Mouse (Mus musculus) midbrain, embryonic 15.5 days (tissue): ENCODE measurements around the gene Srrm3. TPM values are rescaled to one million over a fixed set of nuclear protein-coding genes. Genes with fewer than 3 reads are reported as not detected.

Experiments
- ATAC-seq: fragments of 200-750 bp; cut with Nextera tagmentation; replicated peaks from 2 replicates; pipeline ENCODE4 v1.8.0; 2017; ENCODE audit warnings: moderate TSS enrichment
- H3K27ac ChIP-seq: fragments of 300-500 bp; sonication (generic); 2 replicates; pipeline ENCODE4 v1.5.1; 2015; ENCODE audit warnings: mild to moderate bottlenecking, inconsistent platforms
- H3K27me3 ChIP-seq: fragments of 300-500 bp; sonication (generic); replicated peaks from 2 replicates; pipeline ENCODE4 v1.6.1; 2015; ENCODE audit warnings: inconsistent platforms
- H3K36me3 ChIP-seq: fragments of 300-500 bp; sonication (generic); replicated peaks from 2 replicates; pipeline ENCODE4 v1.6.1; 2015; ENCODE audit warnings: inconsistent platforms
- H3K4me1 ChIP-seq: fragments of 300-500 bp; sonication (generic); 2 replicates; pipeline ENCODE4 v1.6.1; 2015; ENCODE audit warnings: inconsistent platforms
- H3K4me2 ChIP-seq: fragments of 300-500 bp; sonication (generic); 2 replicates; pipeline ENCODE4 v1.6.1; 2015; ENCODE audit warnings: inconsistent platforms, mild to moderate bottlenecking, moderate library complexity
- H3K4me3 ChIP-seq: fragments of 300-500 bp; sonication (generic); 2 replicates; pipeline ENCODE4 v1.5.1; 2015; ENCODE audit warnings: mild to moderate bottlenecking, inconsistent platforms
- H3K9ac ChIP-seq: fragments of 300-500 bp; sonication (generic); 2 replicates; pipeline ENCODE4 v1.6.1; 2015; ENCODE audit warnings: mild to moderate bottlenecking, inconsistent platforms
- H3K9me3 ChIP-seq: fragments of 300-500 bp; sonication (generic); 2 replicates; pipeline ENCODE4 v1.6.1; 2016; ENCODE audit warnings: inconsistent platforms
- WGBS: fragments of 180-500 bp; shearing (Covaris S2); methylation state at CpG from one replicate; pipeline ENCODE4 v1.1.7; 2015; ENCODE audit warnings: mixed read lengths; 5-methylcytosine and 5-hydroxymethylcytosine counted together
- polyA plus RNA-seq: library from polyadenylated mRNA; unstranded; fragments of >200 nt; fragmentation: Nextera tagmentation; extraction: Ambion mirVana; gene quantifications from 2 replicates; pipeline ENCODE4 v1.2.1, GENCODE M21; 2015

The Srrm3 gene
- polyA plus RNA-seq, 1 experiment from 2014 or later, result 111 TPM

- WGBS, result 6% methylated on average over 10 of the region's 10 CpGs
- Histone ChIP-seq H3K9ac (peak overlapping the region; percentile 7; the same call in 1 of the 2 replicates), H3K4me3 (no peak overlapping the region), H3K27ac (peak overlapping the region; percentile 84), H3K9me3 (no peaks in the 10 kb centered on the region), H3K36me3 (0 out of 2 replicates have a peak, but pooled peaks cover 2% of the 10 kb centered on the region), H3K27me3 (peaks cover 19% of the 10 kb centered on the region), H3K4me2 (peak overlapping the region; percentile 26), H3K4me1 (peaks cover 49% of the 10 kb centered on the region)
- ATAC-seq, result no peak
These were observed 45.7 kb downstream of the Srrm3 start for GRCm38 (mm10) chr5:135852421-135852820.

- Histone ChIP-seq H3K4me2 (no peak overlapping the region), H3K9me3 (no peaks in the 10 kb centered on the region), H3K27me3 (peaks cover 31% of the 10 kb centered on the region), H3K27ac (no peak overlapping the region), H3K4me1 (peaks cover 49% of the 10 kb centered on the region), H3K9ac (no peak overlapping the region), H3K36me3 (0 out of 2 replicates have a peak, but pooled peaks cover 2% of the 10 kb centered on the region), H3K4me3 (no peak overlapping the region)
- WGBS, result 57% methylated on average over 7 of the region's 7 CpGs
- no peak for ATAC-seq
These were observed 47.0 kb downstream of the Srrm3 start for GRCm38 (mm10) chr5:135853731-135854130.

- Histone ChIP-seq H3K4me2 (no peak overlapping the region), H3K36me3 (0 out of 2 replicates have a peak, but pooled peaks cover 2% of the 10 kb centered on the region), H3K9me3 (no peaks in the 10 kb centered on the region), H3K9ac (no peak overlapping the region), H3K27me3 (peaks cover 31% of the 10 kb centered on the region), H3K4me1 (peaks cover 40% of the 10 kb centered on the region), H3K4me3 (no peak overlapping the region), H3K27ac (no peak overlapping the region)
- 1% methylated on average over 4 of the region's 4 CpGs for WGBS
- peak; percentile 53 for ATAC-seq
These were observed 48.5 kb downstream of the Srrm3 start for GRCm38 (mm10) chr5:135855156-135855555.

- Histone ChIP-seq H3K9me3 (no peaks in the 10 kb centered on the region), H3K4me3 (no peak overlapping the region), H3K36me3 (0 out of 2 replicates have a peak, but pooled peaks cover 2% of the 10 kb centered on the region), H3K27ac (no peak overlapping the region), H3K4me2 (no peak overlapping the region), H3K4me1 (peaks cover 19% of the 10 kb centered on the region), H3K9ac (no peak overlapping the region), H3K27me3 (peaks cover 2% of the 10 kb centered on the region; the same call in 1 of the 2 replicates)
- 48% methylated on average over 8 of the region's 8 CpGs for WGBS
- no peak for ATAC-seq
These were observed 60.0 kb downstream of the Srrm3 start for GRCm38 (mm10) chr5:135866662-135867061.

- H3K4me3 ChIP-seq, result peak overlapping the region; percentile 41
- H3K4me1 ChIP-seq, result peaks cover 19% of the 10 kb centered on the region
- H3K27ac ChIP-seq, result peak overlapping the region; percentile 68
- H3K36me3 ChIP-seq, result no peaks in the 10 kb centered on the region
- H3K4me2 ChIP-seq, result peak overlapping the region; percentile 66
- WGBS, result 2% methylated on average over 67 of the region's 89 CpGs
- H3K9me3 ChIP-seq, result no peaks in the 10 kb centered on the region
- peak; percentile 65 for ATAC-seq
- H3K27me3 ChIP-seq, result peaks cover 2% of the 10 kb centered on the region; the same call in 1 of the 2 replicates
- H3K9ac ChIP-seq, result peak overlapping the region; percentile 55
These were observed 61.2 kb downstream of the Srrm3 start for GRCm38 (mm10) chr5:135867637-135868593.

GRCm38 (mm10) chr5:135868653-135869052 is 62.0 kb downstream of the Srrm3 start:
- WGBS, result 3% methylated on average over 27 of the region's 27 CpGs
- Histone ChIP-seq H3K4me1 (peaks cover 19% of the 10 kb centered on the region), H3K9ac (peak overlapping the region; percentile 36), H3K27me3 (peaks cover 2% of the 10 kb centered on the region; the same call in 1 of the 2 replicates), H3K36me3 (no peaks in the 10 kb centered on the region), H3K4me2 (peak overlapping the region; percentile 66), H3K4me3 (peak overlapping the region; percentile 41), H3K27ac (peak overlapping the region; percentile 9; the same call in 1 of the 2 replicates), H3K9me3 (no peaks in the 10 kb centered on the region)
- peak; percentile 50; the same call in 1 of the 2 replicates for ATAC-seq

- Histone ChIP-seq H3K27ac (no peak overlapping the region), H3K4me3 (0 out of 2 replicates have a peak overlapping the region, but pooled peaks have one; percentile 41), H3K4me2 (peak overlapping the region; percentile 66), H3K9me3 (no peaks in the 10 kb centered on the region), H3K27me3 (0 out of 2 replicates have a peak, but pooled peaks cover 2% of the 10 kb centered on the region), H3K36me3 (no peaks in the 10 kb centered on the region), H3K9ac (no peak overlapping the region), H3K4me1 (peaks cover 19% of the 10 kb centered on the region)
- 62% methylated on average over 14 of the region's 14 CpGs for WGBS
- ATAC-seq, result no peak
These were observed 63.2 kb downstream of the Srrm3 start for GRCm38 (mm10) chr5:135869661-135870423.

GRCm38 (mm10) chr5:135870505-135870904 is 63.8 kb downstream of the Srrm3 start:
- Histone ChIP-seq H3K27ac (no peak overlapping the region), H3K27me3 (0 out of 2 replicates have a peak, but pooled peaks cover 2% of the 10 kb centered on the region), H3K9ac (no peak overlapping the region), H3K9me3 (no peaks in the 10 kb centered on the region), H3K4me1 (peaks cover 19% of the 10 kb centered on the region), H3K36me3 (no peaks in the 10 kb centered on the region), H3K4me3 (no peak overlapping the region), H3K4me2 (no peak overlapping the region)
- ATAC-seq, result no peak
- WGBS, result 90% methylated on average over 5 of the region's 5 CpGs

- H3K27me3 ChIP-seq, result 0 out of 2 replicates have a peak, but pooled peaks cover 2% of the 10 kb centered on the region
- no peak overlapping the region for H3K27ac ChIP-seq
- H3K4me3 ChIP-seq, result no peak overlapping the region
- peaks cover 19% of the 10 kb centered on the region for H3K4me1 ChIP-seq
- no peaks in the 10 kb centered on the region for H3K36me3 ChIP-seq
- WGBS, result 14% methylated on average over 16 of the region's 16 CpGs
- H3K4me2 ChIP-seq, result no peak overlapping the region
- ATAC-seq, result no peak
- no peak overlapping the region for H3K9ac ChIP-seq
- no peaks in the 10 kb centered on the region for H3K9me3 ChIP-seq
These were observed 66.3 kb downstream of the Srrm3 start for GRCm38 (mm10) chr5:135872996-135873395.

GRCm38 (mm10) chr5:135873753-135874152 is 67.1 kb downstream of the Srrm3 start:
- no peak overlapping the region for H3K4me2 ChIP-seq
- WGBS, result 62% methylated on average over 9 of the region's 9 CpGs
- H3K9ac ChIP-seq, result no peak overlapping the region
- no peak for ATAC-seq
- peaks cover 15% of the 10 kb centered on the region for H3K4me1 ChIP-seq
- H3K36me3 ChIP-seq, result no peaks in the 10 kb centered on the region
- no peaks in the 10 kb centered on the region for H3K9me3 ChIP-seq
- H3K4me3 ChIP-seq, result no peak overlapping the region
- H3K27ac ChIP-seq, result no peak overlapping the region
- H3K27me3 ChIP-seq, result no peaks in the 10 kb centered on the region

- H3K36me3 ChIP-seq, result no peaks in the 10 kb centered on the region
- no peaks in the 10 kb centered on the region for H3K9me3 ChIP-seq
- peak overlapping the region; percentile 63 for H3K4me2 ChIP-seq
- 18% methylated on average over 8 of the region's 8 CpGs for WGBS
- peak; percentile 30 for ATAC-seq
- H3K4me3 ChIP-seq, result peak overlapping the region; percentile 37; the same call in 1 of the 2 replicates
- H3K27ac ChIP-seq, result peak overlapping the region; percentile 48; the same call in 1 of the 2 replicates
- no peak overlapping the region for H3K9ac ChIP-seq
- H3K27me3 ChIP-seq, result no peaks in the 10 kb centered on the region
- H3K4me1 ChIP-seq, result peaks cover 9% of the 10 kb centered on the region
These were observed 70.5 kb downstream of the Srrm3 start for GRCm38 (mm10) chr5:135877180-135877579.
